Mouse (Mus musculus) testis, postnatal 14 days (tissue): ENCODE data around the gene Gm10775.

Experiments
- DNase-seq: peaks from one replicate; pipeline ENCODE4 v3.0.0; 2021; ENCODE audit warnings: low spot score

Gene Gm10775

DNA sequence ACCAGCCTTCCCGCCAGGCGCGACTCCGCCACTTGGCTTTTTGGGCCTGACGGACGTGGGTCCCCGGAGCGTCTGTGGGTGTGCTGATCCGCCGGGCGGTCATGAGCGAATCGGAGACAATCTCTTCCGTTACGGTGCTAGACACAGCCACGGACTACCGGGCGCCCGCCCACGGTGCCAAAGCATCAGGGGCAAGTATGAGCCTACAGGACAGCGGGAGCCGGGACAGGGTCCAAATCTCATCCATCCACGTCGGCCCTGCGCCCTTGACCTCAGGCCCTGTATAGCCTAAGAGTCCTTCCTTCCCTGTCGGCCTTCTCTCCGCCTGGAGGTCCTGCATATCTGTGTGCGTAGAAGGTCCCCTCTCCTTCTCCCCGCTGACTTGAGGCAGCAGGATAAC lies at the start of gene Gm10775:
TSS of gene Gm10775 (plus strand) at position 301 of the 400 bp plus-strand sequence.
- DNase-seq = no peak

DNA sequence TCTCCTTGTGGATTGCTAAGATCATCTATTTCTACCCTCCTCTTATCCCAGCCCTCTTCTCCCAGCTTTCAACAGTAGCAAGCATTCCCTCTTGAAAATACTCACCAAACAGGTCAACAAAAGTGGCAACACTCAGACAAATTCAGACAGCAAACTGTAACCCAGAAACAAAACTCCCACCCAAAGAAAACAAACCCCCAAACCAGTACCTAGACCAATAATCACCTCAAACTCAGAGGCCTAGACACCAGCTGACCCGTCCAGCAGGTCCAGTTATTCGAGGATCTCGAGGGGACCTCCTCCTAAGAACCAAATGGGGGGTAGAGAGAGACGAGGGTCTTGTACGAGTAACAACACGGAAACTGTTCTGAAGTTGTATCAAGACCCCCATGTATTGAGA lies 33.4 kb upstream of the Gm10775 start:
- no peak for DNase-seq

DNA sequence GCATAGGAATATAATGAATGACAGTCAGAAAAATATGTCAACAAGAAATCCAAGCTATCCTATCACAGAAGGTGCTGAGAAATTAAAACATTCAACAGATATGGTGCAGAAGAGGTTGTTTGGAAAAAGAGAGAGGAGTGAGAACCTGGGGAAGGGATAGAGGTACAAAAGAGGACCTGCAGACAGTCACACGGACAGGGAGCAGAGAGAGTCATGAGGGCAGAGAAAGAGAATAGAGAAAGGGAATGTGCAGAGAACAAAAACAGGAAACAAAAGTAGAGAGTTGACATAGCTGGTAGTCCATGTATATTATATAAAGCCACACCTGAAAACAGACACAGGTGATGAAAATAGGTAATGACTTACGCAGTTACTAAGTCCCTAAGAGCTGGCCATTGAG lies 32.7 kb upstream of the Gm10775 start:
- DNase-seq = no peak

DNA sequence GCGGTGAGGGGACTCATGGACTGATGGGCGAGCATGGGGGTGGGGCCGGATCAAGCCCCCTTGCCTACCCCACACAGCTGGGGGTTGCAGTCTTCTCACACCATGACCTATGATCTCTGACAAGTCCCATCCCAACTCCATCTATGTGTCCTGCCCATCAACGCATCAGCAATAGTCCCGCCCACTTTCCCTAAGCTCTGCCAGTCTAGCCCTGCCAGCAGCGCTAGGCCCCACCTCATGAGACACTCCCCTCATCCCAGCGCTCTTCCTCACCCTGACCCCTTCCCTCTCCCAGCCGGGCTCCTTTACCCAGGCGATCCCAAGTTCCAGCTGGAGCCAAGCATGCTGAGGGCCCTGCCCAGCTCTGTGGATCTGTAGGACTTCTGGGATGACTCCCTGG lies 22.1 kb upstream of the Gm10775 start:
- no peak for DNase-seq

DNA sequence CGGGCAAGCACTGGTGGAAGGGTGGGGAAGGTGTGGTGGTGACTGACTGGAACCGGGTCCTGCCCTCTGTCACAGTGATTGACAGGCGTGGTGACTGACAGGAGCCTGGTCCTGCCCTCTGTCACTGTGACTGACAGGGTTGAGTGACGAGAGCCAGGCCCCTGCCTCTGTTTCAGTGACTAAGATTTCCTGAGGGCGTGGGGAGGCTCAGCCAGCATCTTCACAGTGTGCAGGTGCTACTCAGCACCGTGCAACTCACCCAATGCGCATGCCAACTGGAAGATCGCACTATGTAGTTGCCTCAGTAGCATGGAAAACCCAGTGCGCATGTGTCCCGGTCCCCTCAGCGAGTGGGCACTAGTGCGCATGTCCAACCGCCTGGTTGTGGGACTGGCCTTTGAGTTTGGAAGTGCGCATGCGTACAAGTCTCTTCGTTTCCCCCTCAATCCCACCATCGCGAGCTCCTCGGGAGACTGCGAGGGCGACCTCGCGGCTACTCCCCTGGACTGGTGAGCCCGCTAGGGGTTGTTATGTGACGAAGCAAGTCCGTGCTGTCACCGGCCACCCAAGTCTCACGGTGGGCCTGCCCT lies 18.7 kb upstream of the Gm10775 start:
- DNase-seq = peak; percentile 95

DNA sequence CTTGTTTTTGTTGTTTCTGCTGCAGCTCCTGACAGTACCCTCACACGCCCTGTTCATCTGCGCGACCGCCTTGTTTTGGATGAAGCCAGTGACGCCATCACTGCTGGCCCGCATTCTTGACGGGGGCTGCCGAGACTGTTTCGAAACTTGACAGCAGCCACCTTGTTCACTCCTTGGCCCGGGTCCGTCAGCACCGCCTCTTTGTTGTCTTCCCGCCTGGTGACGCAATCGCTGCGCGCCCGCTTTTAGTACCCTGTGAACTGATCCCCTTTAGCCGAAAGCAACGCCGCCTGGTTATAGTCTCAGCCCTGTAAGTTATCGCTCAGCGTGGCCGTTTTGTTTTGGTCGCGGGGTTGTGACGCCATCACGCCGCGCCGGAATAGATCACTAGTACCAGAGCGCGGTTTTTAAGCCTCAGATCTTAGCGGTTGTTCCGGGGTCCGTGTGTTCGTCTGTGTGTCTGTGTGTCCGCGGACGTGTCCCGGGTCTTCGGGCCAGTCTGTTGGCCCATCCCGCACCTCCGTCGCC lies 18.2 kb upstream of the Gm10775 start:
- peak; percentile 94 for DNase-seq

DNA sequence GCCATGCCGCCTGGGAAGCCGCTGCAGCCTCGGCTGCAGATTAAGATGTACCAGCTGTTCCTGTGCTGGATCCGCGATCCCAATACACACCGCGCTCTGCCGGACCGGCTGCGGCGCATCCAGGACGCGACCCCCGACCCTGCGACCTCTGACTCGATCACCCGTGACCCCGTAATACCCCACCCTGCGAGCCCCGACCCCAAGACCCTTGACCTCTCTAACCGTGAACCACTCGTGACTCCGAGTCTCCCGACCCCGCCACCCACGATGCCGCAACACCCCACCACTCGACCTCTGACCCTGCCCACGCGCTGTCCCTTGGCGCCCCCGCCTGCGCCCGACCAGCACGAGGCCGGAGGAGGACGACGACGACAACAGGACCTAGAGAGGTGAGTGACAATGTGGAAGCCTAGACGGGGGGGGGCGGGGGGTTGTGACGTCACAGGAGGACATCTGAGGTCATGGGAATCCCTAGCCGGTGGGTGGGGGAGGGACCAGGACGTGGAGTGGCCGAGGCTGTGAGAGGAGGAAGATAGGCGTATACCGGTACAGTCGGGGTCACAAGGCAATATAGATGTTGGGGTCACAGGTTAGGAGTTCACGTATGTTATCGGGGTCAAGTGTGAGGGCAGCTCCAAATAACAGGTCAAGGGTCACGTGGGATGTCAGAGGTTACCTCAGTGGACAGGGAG lies 17.6 kb upstream of the Gm10775 start:
- no peak for DNase-seq

DNA sequence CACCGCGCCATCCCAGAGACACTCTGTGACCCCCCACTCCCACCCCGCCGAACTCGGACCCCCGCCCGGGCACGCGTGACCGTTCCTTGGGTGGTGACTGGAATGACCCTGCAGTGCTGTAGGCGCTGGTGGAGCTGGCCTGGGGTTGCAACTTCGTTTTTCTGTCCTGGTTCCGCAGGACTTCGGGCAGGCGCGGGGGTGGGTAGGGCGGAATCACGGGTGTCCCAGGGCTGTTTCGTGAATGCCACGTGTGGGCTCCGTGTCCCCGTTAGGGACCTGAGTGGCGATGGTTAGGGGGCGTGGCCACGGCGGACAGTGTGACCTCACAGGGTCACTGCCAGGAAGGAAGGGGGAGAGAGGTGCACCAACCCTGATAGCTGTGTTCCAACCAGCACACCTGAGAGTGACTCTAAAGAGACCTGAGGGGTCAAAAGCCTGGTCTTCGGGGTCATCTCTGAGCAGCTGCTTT lies 17.0 kb upstream of the Gm10775 start:
- DNase-seq = no peak

DNA sequence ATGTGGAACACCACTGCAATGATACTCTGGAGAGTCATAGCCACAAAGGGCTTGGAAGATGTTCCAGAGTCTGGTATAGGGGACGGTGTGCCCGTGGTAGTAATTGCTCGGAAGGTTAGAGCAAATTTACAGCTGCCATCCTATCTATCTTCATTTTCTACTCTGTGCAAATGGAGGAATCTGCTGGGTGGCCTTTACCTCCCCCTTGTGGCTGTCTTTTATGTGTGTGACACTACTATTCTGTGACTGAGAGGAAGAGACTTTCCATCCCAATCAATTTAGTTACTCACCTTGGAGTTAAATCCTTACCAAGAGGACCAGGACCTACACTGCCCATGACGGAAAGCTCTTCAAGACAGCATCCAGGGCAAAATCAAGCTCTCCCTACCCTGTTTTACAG lies 16.1 kb upstream of the Gm10775 start:
- no peak for DNase-seq

DNA sequence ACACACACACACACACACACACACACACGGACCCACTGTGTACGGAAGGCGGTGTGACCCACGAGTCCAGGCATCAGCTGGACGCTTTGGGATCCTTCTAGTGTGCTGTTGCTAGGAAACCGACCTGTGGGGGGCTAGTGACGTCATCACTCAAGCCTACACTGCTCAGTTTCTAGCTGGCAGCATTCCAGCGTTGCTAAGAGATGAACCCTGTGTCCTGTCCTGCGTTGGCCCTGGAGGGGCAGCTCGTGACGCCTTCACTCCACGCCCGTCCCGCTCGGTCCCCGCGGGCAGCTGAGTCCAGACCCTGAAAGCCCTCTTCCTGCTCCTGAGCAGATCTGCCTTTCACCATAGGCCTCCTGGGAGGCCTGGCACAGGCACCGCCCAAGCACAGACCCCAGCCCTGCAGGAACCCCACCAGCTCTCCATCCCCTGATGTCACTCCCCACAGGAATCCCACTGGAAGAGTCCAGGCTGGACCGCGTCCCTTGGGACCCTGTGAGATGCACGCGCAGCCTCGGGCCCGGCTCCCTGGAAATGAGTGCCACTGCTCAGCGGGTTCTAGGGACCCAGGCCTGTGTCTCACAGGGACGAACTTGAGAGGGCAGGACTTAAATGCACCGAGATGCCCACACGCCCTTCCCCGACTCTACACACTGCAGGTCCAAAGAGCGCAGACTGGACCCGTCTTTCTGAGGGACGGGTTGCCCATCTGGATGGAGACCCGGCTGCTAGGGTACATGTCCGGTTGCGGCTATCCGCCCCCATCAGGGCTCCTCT lies 974 bp upstream of the Gm10775 start:
- peak; percentile 58 for DNase-seq

DNA sequence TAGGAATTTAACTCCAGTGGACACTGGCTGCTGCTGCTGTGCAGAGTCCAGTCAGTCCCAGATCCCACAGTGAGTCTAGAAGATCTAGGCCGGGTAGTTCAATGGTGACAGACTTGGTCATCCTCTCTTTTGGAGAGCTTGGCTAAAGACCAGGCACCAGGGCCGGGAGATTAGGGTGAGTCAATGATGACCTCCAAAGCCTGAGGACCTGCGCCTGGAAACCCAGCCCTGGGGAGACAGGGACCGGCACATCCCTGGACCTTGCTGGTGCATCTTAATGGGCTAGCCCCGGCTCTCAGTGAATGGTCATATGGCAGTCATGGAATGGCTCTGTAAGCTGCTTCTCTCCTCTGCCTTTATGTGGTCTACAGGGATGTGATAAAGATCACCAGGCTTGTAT lies 2.7 kb downstream of the Gm10775 start:
- DNase-seq = no peak

DNA sequence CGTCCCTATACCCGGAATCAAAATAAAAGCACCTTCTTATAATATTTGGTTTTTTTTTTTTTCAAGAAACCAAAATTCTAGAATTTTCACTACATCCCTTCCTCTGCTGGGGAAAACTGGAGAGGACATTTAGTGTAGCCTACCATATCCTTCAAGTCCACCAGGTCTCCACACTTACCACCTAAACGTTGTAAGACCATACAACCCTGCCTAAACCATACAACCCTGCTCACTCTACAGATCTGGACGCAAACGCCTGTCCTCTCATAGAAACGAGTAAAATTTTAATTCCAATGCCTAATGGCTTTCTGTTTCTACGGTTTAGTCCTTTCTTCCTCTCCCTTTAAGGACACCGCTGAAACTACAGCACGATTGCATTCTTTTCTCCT lies 18.6 kb downstream of the Gm10775 start:
- no peak for DNase-seq

DNA sequence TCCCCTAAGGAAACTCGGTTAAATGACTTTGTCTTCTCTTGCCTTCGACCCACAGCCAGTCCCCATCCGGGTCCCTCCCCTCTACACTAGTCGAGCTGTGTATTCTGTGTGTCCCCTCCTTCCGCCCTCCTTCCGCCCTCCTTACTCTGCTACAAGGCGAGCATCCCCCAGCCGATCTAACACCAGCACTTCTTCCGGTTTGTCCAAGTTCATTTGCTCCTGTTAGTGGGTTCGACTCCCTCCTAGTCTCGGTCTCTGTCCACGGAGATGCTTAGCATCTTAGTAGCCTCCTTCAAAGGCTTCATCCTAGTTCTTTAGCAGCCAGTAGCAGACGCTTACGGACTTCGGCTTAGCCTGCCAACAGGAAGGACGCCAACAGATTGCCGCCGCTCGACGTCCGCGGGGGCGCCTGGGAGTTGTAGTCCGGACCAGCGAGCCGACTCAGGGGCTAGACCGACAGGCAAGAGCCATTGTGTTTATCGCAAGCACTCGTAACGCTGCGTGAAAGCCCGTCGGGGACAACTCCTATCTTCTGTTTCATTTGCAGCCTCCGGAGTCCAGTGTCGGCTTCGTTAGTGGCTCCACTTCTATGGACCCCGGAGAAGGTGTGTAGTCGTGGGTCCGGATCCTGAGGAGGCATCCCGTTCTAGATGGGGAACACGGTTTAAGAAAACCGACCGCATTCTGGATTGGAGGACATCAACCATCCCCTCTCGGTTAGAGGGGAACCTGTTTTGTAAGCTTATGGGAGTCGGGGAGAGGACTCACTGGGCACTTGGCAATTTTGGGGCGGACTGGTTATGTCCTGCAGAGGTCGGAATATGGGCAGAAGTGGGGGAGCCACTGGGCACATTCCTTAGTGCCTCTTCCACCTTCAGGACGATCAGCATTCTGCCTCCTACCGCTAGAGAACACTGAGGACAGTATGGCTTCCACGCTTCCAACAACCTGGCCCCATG lies 19.3 kb downstream of the Gm10775 start, which contains the start of gene Zfp369:
TSS of gene Zfp369 (plus strand) at position 432 of the 959 bp plus-strand sequence.
- DNase-seq = peak; percentile 93

DNA sequence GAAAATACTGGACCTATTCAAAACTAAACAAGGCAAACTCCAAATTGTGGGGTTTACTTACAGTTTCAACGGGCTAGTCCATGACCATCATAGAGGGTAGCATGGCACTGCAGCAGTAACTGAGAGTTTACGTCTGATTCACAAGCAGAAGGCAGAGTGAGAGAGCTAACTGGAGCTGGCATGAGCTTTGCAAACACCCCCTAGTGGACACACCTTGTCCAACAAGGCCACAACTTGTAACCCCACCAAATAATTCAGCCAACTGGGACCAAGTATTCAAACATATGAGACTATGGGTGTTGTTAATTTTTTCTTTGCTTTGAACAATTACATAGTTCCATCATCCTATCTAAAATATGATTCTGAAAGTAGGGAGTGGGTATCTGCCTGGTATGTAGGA lies 27.4 kb downstream of the Gm10775 start:
- no peak for DNase-seq

DNA sequence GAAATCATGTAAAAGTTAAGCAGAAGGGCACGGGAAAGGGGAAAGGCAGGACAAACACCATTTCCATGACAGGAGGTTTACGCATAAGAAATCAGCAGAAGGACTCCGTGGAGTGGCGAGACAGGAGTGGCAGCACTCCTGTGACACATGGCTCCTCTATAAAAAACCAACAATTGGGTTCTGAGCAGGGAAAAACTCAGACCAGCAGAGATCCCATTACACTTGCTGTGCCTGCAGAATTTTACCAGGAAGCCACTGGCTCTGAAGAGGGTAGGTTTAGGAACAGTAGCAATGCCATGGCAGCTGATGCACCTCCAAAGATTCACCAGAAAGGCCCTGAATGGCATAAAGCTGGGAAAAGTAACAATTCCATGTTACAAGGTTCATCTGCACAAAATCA lies 37.0 kb downstream of the Gm10775 start:
- no peak for DNase-seq
